Mouse (Mus musculus) urinary bladder, postnatal 25 days (tissue): Measurements from ENCODE around the gene Ghrl.

Experiments used
- DNase-seq: peaks from one replicate; pipeline ENCODE4 v3.0.0; 2022; ENCODE audit warnings: low spot score

The Ghrl gene

DNA sequence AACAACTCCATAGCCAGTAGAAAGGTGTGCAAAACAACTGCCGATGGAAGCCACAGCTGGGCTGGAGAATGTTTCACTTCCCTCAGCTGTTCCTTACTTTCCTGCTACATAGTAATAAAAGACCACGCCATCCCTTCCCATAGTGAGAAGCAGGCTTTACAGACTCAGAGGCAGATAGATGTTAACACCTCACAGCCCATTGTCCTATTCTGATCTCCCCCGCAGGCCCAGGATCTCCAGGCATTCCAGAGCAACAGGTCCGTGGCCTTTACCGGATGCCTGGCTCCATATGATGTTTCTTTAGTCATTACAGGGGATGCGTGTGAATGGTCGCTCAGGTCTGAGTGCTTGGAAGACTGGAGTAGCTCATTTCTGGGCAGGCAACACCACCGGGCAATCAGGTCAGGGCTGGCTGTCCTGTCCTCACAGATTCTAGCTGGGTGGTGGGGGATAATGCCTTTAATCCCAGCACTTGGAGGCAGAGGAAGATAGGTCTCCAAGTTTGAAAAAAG is 52.0 kb downstream of the Ghrl start:
- DNase-seq, result no peak
